Mouse (Mus musculus) heart, embryonic 15.5 days (tissue): ENCODE measurements around the gene Gm11444. TPM values are rescaled to one million over a fixed set of nuclear protein-coding genes. Genes with fewer than 3 reads are reported as not detected.
A peak's percentile ranks its signal among the peaks of the same experiment; 100 is the strongest.

Experiments
- ATAC-seq: fragments of 200-750 bp; cut with Nextera tagmentation; replicated peaks from 2 replicates; pipeline ENCODE4 v1.8.0; 2017; ENCODE audit warnings: low read depth, moderate TSS enrichment; ENCODE audit not compliant: insufficient number of reproducible peaks, insufficient read depth, low FRiP score
- H3K27ac ChIP-seq: fragments of 300-500 bp; sonication (generic); 2 replicates; pipeline ENCODE4 v1.5.1; 2015; ENCODE audit warnings: mild to moderate bottlenecking, inconsistent platforms
- H3K27me3 ChIP-seq: fragments of 300-500 bp; sonication (generic); 2 replicates; pipeline ENCODE4 v1.6.1; 2015; ENCODE audit warnings: inconsistent platforms
- H3K36me3 ChIP-seq: fragments of 300-500 bp; sonication (generic); 2 replicates; pipeline ENCODE4 v1.6.1; 2015; ENCODE audit warnings: mild to moderate bottlenecking, inconsistent platforms
- H3K4me1 ChIP-seq: fragments of 300-500 bp; sonication (generic); replicated peaks from 2 replicates; pipeline ENCODE4 v1.6.1; 2015; ENCODE audit warnings: inconsistent platforms
- H3K4me2 ChIP-seq: fragments of 300-500 bp; sonication (generic); 2 replicates; pipeline ENCODE4 v1.6.1; 2015; ENCODE audit warnings: inconsistent platforms, mild to moderate bottlenecking, moderate library complexity
- H3K4me3 ChIP-seq: fragments of 300-500 bp; sonication (generic); 2 replicates; pipeline ENCODE4 v1.5.1; 2015; ENCODE audit warnings: mild to moderate bottlenecking, inconsistent platforms
- H3K9ac ChIP-seq: fragments of 300-500 bp; sonication (generic); 2 replicates; pipeline ENCODE4 v1.6.1; 2015; ENCODE audit warnings: mild to moderate bottlenecking, inconsistent platforms
- H3K9me3 ChIP-seq: fragments of 300-500 bp; sonication (generic); replicated peaks from 2 replicates; pipeline ENCODE4 v1.6.1; 2016; ENCODE audit warnings: inconsistent platforms
- WGBS: fragments of 180-500 bp; shearing (Covaris S2); methylation state at CpG from one replicate; pipeline ENCODE4 v1.1.7; 2015; ENCODE audit warnings: mixed read lengths; 5-methylcytosine and 5-hydroxymethylcytosine counted together
- polyA plus RNA-seq: library from polyadenylated mRNA; unstranded; fragments of >200 nt; fragmentation: Nextera tagmentation; extraction: Ambion mirVana; gene quantifications from 2 replicates; pipeline ENCODE4 v1.2.1, GENCODE M21; 2015

The Gm11444 gene
- polyA plus RNA-seq, 1 experiment from 2014 or later, result not detected

GRCm38 (mm10) chr11:85850758-85851157 is 625 bp upstream of the Gm11444 start:
- no peaks in the 10 kb centered on the region for H3K9me3 ChIP-seq
- ATAC-seq, result no peak
- no peak overlapping the region for H3K27ac ChIP-seq
- no peak overlapping the region for H3K4me3 ChIP-seq
- no peaks in the 10 kb centered on the region for H3K36me3 ChIP-seq
- H3K9ac ChIP-seq, result no peak overlapping the region
- H3K4me1 ChIP-seq, result peaks cover 4% of the 10 kb centered on the region; the same call in 1 of the 2 replicates
- H3K27me3 ChIP-seq, result peaks cover 19% of the 10 kb centered on the region
- 34% methylated on average over 6 of the region's 6 CpGs for WGBS
- no peak overlapping the region for H3K4me2 ChIP-seq

GRCm38 (mm10) chr11:85849037-85849436 is 1.1 kb downstream of the Gm11444 start:
- WGBS, result 3% methylated on average over 21 of the region's 21 CpGs
- H3K4me2 ChIP-seq, result peak overlapping the region; percentile 66
- peaks cover 10% of the 10 kb centered on the region for H3K4me1 ChIP-seq
- H3K9ac ChIP-seq, result peak overlapping the region; percentile 43
- no peaks in the 10 kb centered on the region for H3K36me3 ChIP-seq
- H3K27me3 ChIP-seq, result peaks cover 30% of the 10 kb centered on the region
- no peak for ATAC-seq
- H3K9me3 ChIP-seq, result no peaks in the 10 kb centered on the region
- peak overlapping the region; percentile 39 for H3K4me3 ChIP-seq
- no peak overlapping the region for H3K27ac ChIP-seq

GRCm38 (mm10) chr11:85846509-85846908 is 3.6 kb downstream of the Gm11444 start:
- WGBS, result 49% methylated on average over 4 of the region's 4 CpGs
- no peak overlapping the region for H3K27ac ChIP-seq

GRCm38 (mm10) chr11:85845921-85846320 is 4.2 kb downstream of the Gm11444 start:
- Histone ChIP-seq H3K4me1 (peaks cover 36% of the 10 kb centered on the region), H3K9ac (no peak overlapping the region), H3K36me3 (no peaks in the 10 kb centered on the region), H3K27ac (no peak overlapping the region), H3K9me3 (no peaks in the 10 kb centered on the region), H3K4me3 (no peak overlapping the region), H3K27me3 (peaks cover 51% of the 10 kb centered on the region), H3K4me2 (no peak overlapping the region)
- no peak for ATAC-seq
- 28% methylated on average over 5 of the region's 5 CpGs for WGBS

More at GRCm38 (mm10) chr11:85846509-85846908, 3.6 kb downstream of the Gm11444 start:
- Histone ChIP-seq H3K9ac (no peak overlapping the region), H3K9me3 (no peaks in the 10 kb centered on the region), H3K4me1 (peaks cover 32% of the 10 kb centered on the region), H3K4me2 (no peak overlapping the region), H3K4me3 (no peak overlapping the region), H3K36me3 (no peaks in the 10 kb centered on the region), H3K27me3 (peaks cover 45% of the 10 kb centered on the region)
- ATAC-seq, result no peak

- Histone ChIP-seq H3K9ac (peak overlapping the region; percentile 66; the same call in 1 of the 2 replicates), H3K36me3 (no peaks in the 10 kb centered on the region), H3K27ac (no peak overlapping the region), H3K9me3 (no peaks in the 10 kb centered on the region), H3K4me3 (peak overlapping the region; percentile 64), H3K4me1 (peaks cover 42% of the 10 kb centered on the region), H3K27me3 (peaks cover 58% of the 10 kb centered on the region), H3K4me2 (peak overlapping the region; percentile 94)
- 32% methylated on average over 5 of the region's 5 CpGs for WGBS
- no peak for ATAC-seq
Measured at GRCm38 (mm10) chr11:85844971-85845370, 5.2 kb downstream of the Gm11444 start.

GRCm38 (mm10) chr11:85844144-85844965 is 5.8 kb downstream of the Gm11444 start:
- H3K4me2 ChIP-seq, result peak overlapping the region; percentile 94
- H3K9ac ChIP-seq, result peak overlapping the region; percentile 66
- ATAC-seq, result peak; percentile 70
- H3K4me3 ChIP-seq, result peak overlapping the region; percentile 64
- H3K27ac ChIP-seq, result peak overlapping the region; percentile 49
- H3K27me3 ChIP-seq, result peaks cover 63% of the 10 kb centered on the region
- H3K9me3 ChIP-seq, result no peaks in the 10 kb centered on the region
- peaks cover 42% of the 10 kb centered on the region for H3K4me1 ChIP-seq
- no peaks in the 10 kb centered on the region for H3K36me3 ChIP-seq
- WGBS, result under 1% methylated on average over 54 of the region's 54 CpGs

GRCm38 (mm10) chr11:85843347-85843692 is 6.8 kb downstream of the Gm11444 start:
- Histone ChIP-seq H3K27ac (peak overlapping the region; percentile 49), H3K27me3 (peaks cover 73% of the 10 kb centered on the region)
- peak; percentile 42; the same call in 1 of the 2 replicates for ATAC-seq

GRCm38 (mm10) chr11:85842596-85843346 is 7.4 kb downstream of the Gm11444 start:
- peaks cover 74% of the 10 kb centered on the region for H3K27me3 ChIP-seq
- peak overlapping the region; percentile 49 for H3K27ac ChIP-seq

More at GRCm38 (mm10) chr11:85843347-85843692, 6.8 kb downstream of the Gm11444 start:
- Histone ChIP-seq H3K9ac (peak overlapping the region; percentile 66), H3K36me3 (no peaks in the 10 kb centered on the region), H3K4me1 (peaks cover 40% of the 10 kb centered on the region), H3K4me2 (peak overlapping the region; percentile 94), H3K9me3 (no peaks in the 10 kb centered on the region), H3K4me3 (peak overlapping the region; percentile 64)
- WGBS, result under 1% methylated on average over 18 of the region's 18 CpGs

GRCm38 (mm10) chr11:85841980-85842379 is 8.2 kb downstream of the Gm11444 start:
- H3K4me1 ChIP-seq, result peaks cover 54% of the 10 kb centered on the region
- H3K27ac ChIP-seq, result no peak overlapping the region
- H3K36me3 ChIP-seq, result no peaks in the 10 kb centered on the region
- ATAC-seq, result peak; percentile 37; the same call in 1 of the 2 replicates
- H3K4me3 ChIP-seq, result peak overlapping the region; percentile 64
- H3K27me3 ChIP-seq, result peaks cover 80% of the 10 kb centered on the region
- peak overlapping the region; percentile 37; the same call in 1 of the 2 replicates for H3K9ac ChIP-seq
- no peaks in the 10 kb centered on the region for H3K9me3 ChIP-seq
- H3K4me2 ChIP-seq, result peak overlapping the region; percentile 94
- WGBS, result under 1% methylated on average over 30 of the region's 32 CpGs

More at GRCm38 (mm10) chr11:85842596-85843346, 7.4 kb downstream of the Gm11444 start:
- H3K4me2 ChIP-seq, result peak overlapping the region; percentile 94
- H3K36me3 ChIP-seq, result no peaks in the 10 kb centered on the region
- WGBS, result 8% methylated on average over 24 of the region's 24 CpGs
- H3K4me3 ChIP-seq, result peak overlapping the region; percentile 64
- no peaks in the 10 kb centered on the region for H3K9me3 ChIP-seq
- H3K9ac ChIP-seq, result peak overlapping the region; percentile 66; the same call in 1 of the 2 replicates
- ATAC-seq, result no peak
- peaks cover 46% of the 10 kb centered on the region for H3K4me1 ChIP-seq

GRCm38 (mm10) chr11:85841211-85841681 is 8.9 kb downstream of the Gm11444 start:
- WGBS, result 31% methylated on average over 8 of the region's 8 CpGs
- peaks cover 57% of the 10 kb centered on the region for H3K4me1 ChIP-seq
- H3K9ac ChIP-seq, result peak overlapping the region; percentile 39; the same call in 1 of the 2 replicates

GRCm38 (mm10) chr11:85840803-85841145 is 9.4 kb downstream of the Gm11444 start:
- Histone ChIP-seq H3K27me3 (peaks cover 83% of the 10 kb centered on the region), H3K36me3 (no peaks in the 10 kb centered on the region), H3K4me2 (peak overlapping the region; percentile 51), H3K4me3 (peak overlapping the region; percentile 64), H3K9me3 (no peaks in the 10 kb centered on the region), H3K4me1 (peaks cover 57% of the 10 kb centered on the region), H3K9ac (peak overlapping the region; percentile 39; the same call in 1 of the 2 replicates), H3K27ac (0 out of 2 replicates have a peak overlapping the region, but pooled peaks have one; percentile 6)
- no peak for ATAC-seq
- 24% methylated on average over 21 of the region's 21 CpGs for WGBS

More at GRCm38 (mm10) chr11:85841211-85841681, 8.9 kb downstream of the Gm11444 start:
- Histone ChIP-seq H3K9me3 (no peaks in the 10 kb centered on the region), H3K36me3 (no peaks in the 10 kb centered on the region), H3K4me3 (peak overlapping the region; percentile 64), H3K4me2 (peak overlapping the region; percentile 94; the same call in 1 of the 2 replicates), H3K27ac (peak overlapping the region; percentile 6; the same call in 1 of the 2 replicates), H3K27me3 (peaks cover 83% of the 10 kb centered on the region)
- no peak for ATAC-seq
